Comparison of ENCODE assay signal across 15 mouse cellular contexts in the genomic region with DNA sequence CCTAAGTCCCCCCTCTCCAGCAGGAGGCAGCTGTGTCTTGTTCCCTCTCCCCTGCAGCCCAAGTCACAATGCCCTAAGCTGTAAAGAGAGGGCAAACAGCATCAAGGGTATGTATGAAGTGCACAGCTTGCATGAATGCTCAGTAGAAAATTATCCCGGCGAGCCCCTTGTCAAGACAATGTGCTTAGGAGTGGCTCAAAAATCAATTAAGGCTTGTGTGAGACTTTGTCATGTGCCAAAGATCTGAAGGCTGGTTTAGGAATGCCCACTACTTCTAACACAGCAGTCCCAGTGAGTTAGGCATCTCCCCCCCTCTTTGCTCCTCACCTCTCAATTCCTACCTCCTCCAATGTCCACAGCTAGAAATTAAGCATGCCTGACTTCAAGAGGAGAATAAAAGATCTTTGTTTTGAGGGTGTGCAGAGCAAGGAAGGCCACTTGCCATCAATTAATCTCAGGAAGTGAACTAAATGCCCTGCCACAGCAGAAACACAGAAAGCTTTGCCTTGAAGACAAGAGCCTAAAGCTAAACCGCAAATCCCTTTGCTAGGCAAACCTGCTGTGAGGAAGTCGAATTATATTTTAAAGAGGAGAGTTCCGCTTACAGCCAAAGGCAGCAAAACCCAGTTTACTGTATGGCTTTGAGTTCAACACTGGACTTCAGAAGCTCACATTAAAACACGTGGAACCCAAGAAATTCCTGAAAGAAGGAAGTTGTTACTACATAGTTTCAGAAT.
A peak's percentile ranks its signal among the peaks of the same experiment; 100 is the strongest.
DNase-seq lines count a peak whose midpoint lies in the region; ATAC-seq and TF ChIP-seq lines count a peak whose summit lies in the region.
"Had no signal": no experiment of that assay in that cellular context is flagged by ENCODE, and none has a peak within 500 bp of the region (broad histone marks: within the 10 kb centered on the region; RNA-seq: fewer than 3 reads in every experiment).

No protein-coding gene starts in this region.

- no peak overlapping the region for H3K9ac ChIP-seq in kidney, embryonic 16.5 days (replicated peaks; ENCODE audit: low read length)
- no peak overlapping the region for H3K9ac ChIP-seq in forebrain, embryonic 11.5 days (ENCODE audit: low read length)
- no peak overlapping the region for H3K9ac ChIP-seq in hindbrain, postnatal 0 days (replicated peaks; ENCODE audit: low read length)
- no peak overlapping the region for H3K9ac ChIP-seq in midbrain, embryonic 16.5 days (ENCODE audit: low read depth, low read length)
- H3K9ac ChIP-seq: embryonic facial prominence, embryonic 15.5 days; liver, embryonic 13.5 days; stomach, embryonic 15.5 days had no signal

- no peaks in the 10 kb centered on the region for H3K9me3 ChIP-seq in kidney, embryonic 16.5 days (ENCODE audit: low read length)
- H3K9me3 ChIP-seq in forebrain, embryonic 11.5 days (ENCODE audit: control insufficient read depth, low read length), result no peaks in the 10 kb centered on the region
- no peaks in the 10 kb centered on the region for H3K9me3 ChIP-seq in hindbrain, postnatal 0 days (ENCODE audit: low read length)
- no peaks in the 10 kb centered on the region for H3K9me3 ChIP-seq in midbrain, embryonic 16.5 days (replicated peaks; ENCODE audit: control insufficient read depth, low read length, poor library complexity, severe bottlenecking)
- H3K9me3 ChIP-seq: embryonic facial prominence, embryonic 15.5 days; liver, embryonic 13.5 days; stomach, embryonic 15.5 days had no signal

- peaks cover 18% of the 10 kb centered on the region for H3K4me1 ChIP-seq in kidney, embryonic 16.5 days (ENCODE audit: insufficient read depth, low read length)
- peaks cover 14% of the 10 kb centered on the region for H3K4me1 ChIP-seq in forebrain, embryonic 11.5 days (replicated peaks; ENCODE audit: control insufficient read depth, insufficient read depth, low read length)
- H3K4me1 ChIP-seq in hindbrain, postnatal 0 days (ENCODE audit: insufficient read depth, low read length), result peaks cover 6% of the 10 kb centered on the region; the same call in 1 of the 2 replicates
- H3K4me1 ChIP-seq in midbrain, embryonic 16.5 days (ENCODE audit: control insufficient read depth, insufficient read depth, low read length), result peaks cover 7% of the 10 kb centered on the region
- H3K4me1 ChIP-seq: liver, embryonic 13.5 days; stomach, embryonic 15.5 days had no signal

- no peak overlapping the region for H3K4me3 ChIP-seq in kidney, embryonic 16.5 days (ENCODE audit: low read length)
- H3K4me3 ChIP-seq in forebrain, embryonic 11.5 days (ENCODE audit: low read depth, low read length), result no peak overlapping the region
- no peak overlapping the region for H3K4me3 ChIP-seq in hindbrain, postnatal 0 days (ENCODE audit: low read length)
- H3K4me3 ChIP-seq in midbrain, embryonic 16.5 days (ENCODE audit: low read depth, low read length), result no peak overlapping the region
- H3K4me3 ChIP-seq: embryonic facial prominence, embryonic 15.5 days; liver, embryonic 13.5 days; stomach, embryonic 15.5 days had no signal

- no peaks in the 10 kb centered on the region for H3K36me3 ChIP-seq in kidney, embryonic 16.5 days (ENCODE audit: insufficient read depth, low read length)
- H3K36me3 ChIP-seq in forebrain, embryonic 11.5 days (ENCODE audit: control insufficient read depth, insufficient read depth, low read length), result no peaks in the 10 kb centered on the region
- no peaks in the 10 kb centered on the region for H3K36me3 ChIP-seq in hindbrain, postnatal 0 days (ENCODE audit: insufficient read depth, low read length)
- no peaks in the 10 kb centered on the region for H3K36me3 ChIP-seq in midbrain, embryonic 16.5 days (ENCODE audit: control insufficient read depth, insufficient read depth, low read length)
- H3K36me3 ChIP-seq: embryonic facial prominence, embryonic 15.5 days; liver, embryonic 13.5 days; stomach, embryonic 15.5 days had no signal

- peak; percentile 63 for ATAC-seq in kidney, embryonic 16.5 days (ENCODE audit: low FRiP score, low TSS enrichment)
- peak; percentile 91 for ATAC-seq in forebrain, embryonic 11.5 days (replicated peaks; ENCODE audit: low FRiP score)
- peak; percentile 74; the same call in 1 of the 2 replicates for ATAC-seq in hindbrain, postnatal 0 days
- ATAC-seq in midbrain, embryonic 16.5 days, result peak; percentile 42; the same call in 1 of the 2 replicates
- ATAC-seq: inflammation-experienced regulatory T-cells, adult 6 months had no signal

- DNase-seq in kidney, postnatal 25 days, result no peak
- peak; percentile 64 for DNase-seq in forebrain, embryonic 11.5 days (ENCODE audit: low spot score)
- peak; percentile 18 for DNase-seq in hindbrain, postnatal 0 days (ENCODE audit: low spot score)
- no peak for DNase-seq in frontal cortex, postnatal 36 days (ENCODE audit: low spot score in 2 of 2)
- DNase-seq in thymus, postnatal 36 days, result no peak
- DNase-seq in left cerebral cortex, postnatal 10 days (ENCODE audit: extremely low spot score in 1 of 2, low spot score in 2 of 2), result no peak
- DNase-seq: B cell, adult 2 months; layer of hippocampus, postnatal 36 days; liver, embryonic 13.5 days; right cerebral cortex, postnatal 14 days had no signal

- no peak overlapping the region for H3K4me2 ChIP-seq in kidney, embryonic 16.5 days (replicated peaks; ENCODE audit: low read depth, low read length)
- 0 out of 2 replicates have a peak overlapping the region, but pooled peaks have one; percentile 2 for H3K4me2 ChIP-seq in forebrain, embryonic 11.5 days (ENCODE audit: low read depth, low read length, severe bottlenecking)
- H3K4me2 ChIP-seq in hindbrain, postnatal 0 days (ENCODE audit: low read depth, low read length), result no peak overlapping the region
- no peak overlapping the region for H3K4me2 ChIP-seq in midbrain, embryonic 16.5 days (ENCODE audit: low read length)
- H3K4me2 ChIP-seq: embryonic facial prominence, embryonic 15.5 days; liver, embryonic 13.5 days; stomach, embryonic 15.5 days had no signal

- 44% methylated on average over 6 of the region's 6 CpGs for WGBS in kidney, embryonic 16.5 days
- WGBS in forebrain, embryonic 11.5 days, result 6% methylated on average over 6 of the region's 6 CpGs
- 21% methylated on average over 6 of the region's 6 CpGs for WGBS in hindbrain, postnatal 0 days
- WGBS in midbrain, embryonic 16.5 days, result 11% methylated on average over 6 of the region's 6 CpGs

- no peak for TF ChIP-seq CTCF in hindbrain, postnatal 0 days (IDR thresholded peaks at IDR 0.05; ENCODE audit: low read depth)

- peak overlapping the region; percentile 45 for H3K27ac ChIP-seq in kidney, embryonic 16.5 days (ENCODE audit: low read length)
- H3K27ac ChIP-seq in forebrain, embryonic 11.5 days (ENCODE audit: low read depth, low read length), result no peak overlapping the region
- H3K27ac ChIP-seq in hindbrain, postnatal 0 days, result no peak overlapping the region
- H3K27ac ChIP-seq in midbrain, embryonic 16.5 days (ENCODE audit: low read length), result no peak overlapping the region
- H3K27ac ChIP-seq: embryonic facial prominence, embryonic 15.5 days; liver, embryonic 13.5 days; stomach, embryonic 15.5 days had no signal

- no peaks in the 10 kb centered on the region for H3K27me3 ChIP-seq in kidney, embryonic 16.5 days (ENCODE audit: insufficient read depth, low read length)
- H3K27me3 ChIP-seq in forebrain, embryonic 11.5 days (ENCODE audit: control insufficient read depth, insufficient read depth, low read length), result peaks cover 40% of the 10 kb centered on the region
- no peaks in the 10 kb centered on the region for H3K27me3 ChIP-seq in hindbrain, postnatal 0 days (ENCODE audit: insufficient read depth, low read length)
- H3K27me3 ChIP-seq in midbrain, embryonic 16.5 days (ENCODE audit: control insufficient read depth, insufficient read depth, low read depth, low read length), result peaks cover 8% of the 10 kb centered on the region; the same call in 1 of the 2 replicates
- H3K27me3 ChIP-seq: embryonic facial prominence, embryonic 15.5 days; liver, embryonic 13.5 days; stomach, embryonic 15.5 days had no signal

- intact Hi-C loops in left cerebral cortex, postnatal 10 days (cut with DNase I), result no loop called here

Comparison
In these comparisons a context has a peak if more than half of its experiments do, and no peak if none do; other contexts are left out.
1. DNase-seq: peak in forebrain, embryonic 11.5 days (single experiment) and hindbrain, postnatal 0 days (single experiment); none in kidney, postnatal 25 days (0 of 2), frontal cortex, postnatal 36 days (0 of 2), thymus, postnatal 36 days (0 of 2) and left cerebral cortex, postnatal 10 days (0 of 2).
2. Peak in every context shown above with its lines, with median percentiles within 50 percentile points of each other: ATAC-seq.